Mouse (Mus musculus) left cerebral cortex, adult 2 months (tissue): ENCODE measurements at regions not wholly inside any gene's neighbourhood (a gene's known extent, or its start where the extent isn't known, plus 50 kb on each side); places are given as distances from the start of the nearest gene placed in this dataset.
A peak's percentile ranks its signal among the peaks of the same experiment; 100 is the strongest.

Source experiments
- DNase-seq, 2 experiments: peaks; one replicate each; pipeline ENCODE4 v3.0.0; 2021 to 2022; ENCODE audit warnings: low spot score in 2 of 2, mixed read lengths in 1 of 2; ENCODE audit errors: extremely low spot score in 1 of 2
- H3K27ac ChIP-seq: fragments of 200-600 bp; 2 replicates; pipeline ENCODE4 v1.8.1; 2022
- H3K4me3 ChIP-seq: fragments of 200-600 bp; 2 replicates; pipeline ENCODE4 v1.8.1; 2022
- CTCF ChIP-seq: fragments of 200-600 bp; IDR thresholded peaks from 2 replicates; pipeline ENCODE4 v1.8.1; 2022; ENCODE audit warnings: antibody characterized with exemption, mild to moderate bottlenecking, moderate library complexity
- intact Hi-C: fragments of 180-260 bp; cut with DNase I; formaldehyde crosslinking; loops from one replicate; pipeline ENCODE4 v1.15.1; 2025

DNA sequence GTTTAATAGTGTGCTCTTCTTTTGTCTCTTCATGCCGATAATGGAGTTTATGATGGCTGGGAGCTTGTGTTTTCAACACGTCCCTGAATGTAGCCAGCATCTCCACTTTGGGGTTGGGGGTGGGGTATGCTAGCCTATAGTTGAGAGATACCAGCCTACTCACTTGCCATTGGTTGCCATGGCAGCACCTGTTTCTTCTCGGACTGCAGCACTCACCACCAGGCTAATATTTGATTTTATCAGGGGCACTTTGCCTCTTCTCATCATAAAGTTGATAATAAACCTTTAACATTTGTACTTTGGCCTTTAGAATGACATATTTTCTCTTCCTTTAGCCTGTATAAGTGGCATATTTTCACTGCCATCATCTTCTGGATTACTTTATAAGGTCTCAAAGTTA is 168.9 kb upstream of the Rasgrp1 start:
- TF ChIP-seq CTCF, result no peak

DNA sequence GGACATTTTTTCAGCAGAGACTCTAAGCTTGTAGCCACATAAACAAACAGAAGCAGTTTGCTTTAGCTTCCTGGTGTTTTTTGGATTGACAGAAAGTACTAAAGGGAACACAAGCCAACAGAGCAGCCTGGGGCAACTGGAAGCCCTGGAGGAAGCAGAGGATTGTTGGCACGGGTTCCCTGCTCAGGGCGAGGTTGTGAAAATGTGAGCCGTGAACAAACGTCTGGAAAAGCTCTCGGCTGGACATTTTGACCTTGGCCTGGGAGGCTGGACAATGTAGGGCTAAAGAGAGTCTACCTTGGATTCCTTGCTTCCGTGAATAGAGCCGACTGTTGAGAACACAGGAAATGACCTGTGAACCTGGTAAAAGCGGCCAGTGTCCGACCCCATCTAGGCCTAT is 169.8 kb upstream of the Rasgrp1 start:
- Histone ChIP-seq H3K4me3 (no peak overlapping the region), H3K27ac (no peak overlapping the region)
- TF ChIP-seq CTCF, result no peak
- intact Hi-C loops, result no loop called here
- DNase-seq, result no peak

More for the DNA sequence above, 168.9 kb upstream of the Rasgrp1 start:
- Histone ChIP-seq H3K27ac (no peak overlapping the region), H3K4me3 (no peak overlapping the region)
- intact Hi-C loops, result no loop called here
- DNase-seq, result no peak

DNA sequence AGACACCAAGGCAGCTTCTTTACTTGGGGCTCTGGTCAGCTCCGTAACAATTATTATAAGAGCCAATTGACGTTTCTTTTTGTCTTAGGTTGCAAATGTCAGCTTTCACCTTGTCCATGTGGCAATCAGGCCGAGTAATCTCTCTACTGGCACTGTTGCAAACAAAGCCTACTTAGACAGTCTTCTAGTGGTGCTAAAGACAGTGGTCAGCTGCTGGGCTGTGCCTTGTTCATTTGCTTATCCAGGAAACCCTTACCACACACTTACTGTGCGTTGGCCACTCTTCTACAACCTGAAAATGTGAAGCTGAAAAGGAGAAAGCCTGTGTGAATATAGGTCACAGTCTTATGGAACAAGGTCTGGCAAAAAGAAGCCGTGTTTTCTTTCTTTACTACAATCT is 181.6 kb upstream of the Rasgrp1 start:
- Histone ChIP-seq H3K27ac (no peak overlapping the region), H3K4me3 (no peak overlapping the region)
- intact Hi-C loops, result no loop called here
- DNase-seq, result no peak
- no peak for TF ChIP-seq CTCF

DNA sequence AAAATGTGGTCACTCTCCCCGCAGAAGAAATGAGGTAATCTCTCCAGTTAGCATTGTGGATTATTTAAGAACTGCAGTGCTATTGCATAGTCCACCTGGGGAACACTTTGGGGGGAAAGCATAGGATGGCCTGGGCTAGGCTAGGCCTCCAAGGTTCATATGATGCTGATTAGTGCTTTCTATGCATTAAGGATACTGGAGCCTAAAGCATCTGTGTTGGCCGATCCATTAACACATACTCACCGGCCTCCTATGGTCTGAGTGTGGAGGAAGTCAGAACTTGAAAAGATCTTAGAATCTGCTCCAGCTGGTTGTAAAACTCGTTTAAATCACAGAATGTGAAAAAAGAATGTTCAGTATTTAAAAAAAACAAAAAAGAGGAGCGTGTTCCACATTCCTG is 196.1 kb upstream of the Rasgrp1 start:
- TF ChIP-seq CTCF, result no peak
- no peak for DNase-seq
- Histone ChIP-seq H3K27ac (no peak overlapping the region), H3K4me3 (no peak overlapping the region)
- intact Hi-C loops, result no loop called here

DNA sequence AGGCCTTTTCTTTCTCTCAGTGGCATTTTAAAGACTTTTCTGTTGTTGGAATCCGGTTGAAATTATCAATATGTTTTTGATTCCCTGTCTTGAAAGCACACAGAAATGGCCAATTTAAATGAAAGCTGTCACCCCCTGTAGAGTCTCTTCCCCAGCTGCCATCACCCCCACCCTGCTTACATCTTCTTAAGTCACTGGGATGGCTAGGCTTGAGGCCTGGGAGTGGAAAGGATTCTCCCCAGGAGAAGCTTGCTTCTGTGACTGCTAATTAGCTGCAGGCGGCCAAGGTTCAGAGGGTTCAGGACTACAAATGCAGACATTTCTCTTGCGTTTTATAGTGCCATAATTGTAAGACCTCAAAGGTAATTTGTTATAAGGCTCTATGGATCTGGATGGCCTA is 196.5 kb upstream of the Rasgrp1 start:
- no peak for DNase-seq
- TF ChIP-seq CTCF, result no peak
- Histone ChIP-seq H3K27ac (no peak overlapping the region), H3K4me3 (no peak overlapping the region)
- intact Hi-C loops, result no loop called here

DNA sequence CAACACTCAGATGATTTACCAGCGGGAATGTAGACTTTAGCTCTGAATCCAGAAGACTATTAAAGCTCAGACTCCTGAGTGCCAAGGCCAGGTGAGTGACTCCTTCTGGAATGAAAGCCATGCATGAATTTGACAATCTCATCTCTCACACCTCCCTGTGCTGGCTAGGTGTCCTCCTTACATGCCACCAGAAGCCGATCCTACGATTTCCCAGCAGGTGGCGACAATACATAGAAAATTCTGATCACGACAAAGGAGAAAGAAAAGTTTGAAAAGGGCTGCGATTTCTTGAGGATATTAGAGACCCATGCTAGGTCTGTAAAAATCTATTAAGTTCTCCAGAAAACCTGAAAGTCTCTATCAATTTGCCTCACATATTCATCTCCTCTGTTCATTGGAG is 198.7 kb upstream of the Rasgrp1 start:
- peak; percentile 70 to 74 for DNase-seq
- intact Hi-C loops, result loop anchor here (1.0 to 5.0 kb wide), 3 partner anchors 570 to 705 kb away; partner anchors contain the start of gene Thbs1

DNA sequence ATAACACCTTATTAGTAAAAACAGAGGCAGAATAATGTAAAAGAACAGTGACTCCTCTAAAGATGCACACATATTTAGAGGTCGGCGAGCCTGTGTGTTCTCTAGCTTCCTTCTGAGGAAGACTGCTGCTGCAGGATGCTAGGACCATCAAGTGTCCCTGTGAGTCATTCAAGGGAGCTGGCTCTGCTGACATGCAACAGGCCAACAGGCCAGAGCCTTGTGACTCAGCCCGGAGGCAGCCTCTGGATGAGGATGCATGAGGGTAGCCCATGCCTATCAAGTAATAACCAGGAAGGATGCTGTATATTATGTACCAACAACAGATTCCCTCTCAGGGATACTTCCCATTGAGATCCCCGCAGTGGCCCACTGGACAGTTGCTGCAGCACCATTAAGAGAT is 199.5 kb upstream of the Rasgrp1 start:
- intact Hi-C loops, result loop anchor here (5.0 kb wide), 1 partner anchor 660 kb away; no protein-coding TSS in a partner anchor
- Histone ChIP-seq H3K4me3 (no peak overlapping the region), H3K27ac (no peak overlapping the region)
- DNase-seq, result no peak
- no peak for TF ChIP-seq CTCF

More for the DNA sequence above, 198.7 kb upstream of the Rasgrp1 start:
- Histone ChIP-seq H3K4me3 (no peak overlapping the region), H3K27ac (no peak overlapping the region)
- peak; percentile 77 for TF ChIP-seq CTCF

DNA sequence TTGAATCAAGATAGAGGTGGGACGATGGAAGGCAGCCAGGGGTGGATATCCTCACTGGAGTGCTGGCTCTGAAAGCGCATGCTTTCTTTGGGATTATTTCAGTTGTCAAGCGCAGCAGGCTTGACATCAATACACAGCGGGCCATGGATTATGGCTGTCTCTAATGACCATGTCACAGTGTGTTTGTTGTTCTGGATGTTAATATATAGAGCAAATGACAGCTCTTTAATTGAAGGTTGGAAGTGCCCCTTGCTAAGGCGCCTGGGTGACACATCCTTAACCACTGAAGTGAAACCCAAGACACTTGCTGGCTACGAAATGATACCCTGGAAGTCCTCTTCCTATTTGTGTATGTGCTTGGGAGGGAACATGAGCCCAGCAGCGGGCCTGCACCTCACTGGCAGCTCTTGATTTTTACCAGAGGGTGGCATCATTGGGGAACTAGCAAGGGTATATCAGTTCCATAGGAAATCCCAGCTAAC is 200.5 kb upstream of the Rasgrp1 start:
- intact Hi-C loops, result loop anchor here (5.0 kb wide), 1 partner anchor 659 kb away; no protein-coding TSS in a partner anchor
- TF ChIP-seq CTCF, result peak; percentile 2
- no peak overlapping the region for H3K27ac ChIP-seq
- no peak for DNase-seq
- no peak overlapping the region for H3K4me3 ChIP-seq

DNA sequence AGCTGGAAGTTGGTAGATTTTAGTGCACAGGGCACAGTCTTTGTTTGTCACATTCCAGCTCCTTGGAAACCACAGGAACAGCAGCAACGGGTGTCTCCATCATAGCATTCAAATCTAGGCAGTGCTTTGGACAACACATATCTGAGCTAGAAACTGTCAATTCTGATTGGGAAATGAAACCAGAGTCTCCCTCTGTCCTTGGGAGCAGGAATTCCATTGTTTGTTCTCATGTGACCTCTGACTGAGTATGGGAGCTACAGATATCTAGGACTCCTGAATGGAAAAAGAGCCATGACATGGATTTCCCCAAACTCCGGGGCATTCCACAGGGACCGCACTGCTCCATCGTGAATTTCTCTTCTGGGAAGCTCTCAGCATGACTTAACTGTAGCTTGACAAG is 205.5 kb upstream of the Rasgrp1 start:
- TF ChIP-seq CTCF, result no peak

DNA sequence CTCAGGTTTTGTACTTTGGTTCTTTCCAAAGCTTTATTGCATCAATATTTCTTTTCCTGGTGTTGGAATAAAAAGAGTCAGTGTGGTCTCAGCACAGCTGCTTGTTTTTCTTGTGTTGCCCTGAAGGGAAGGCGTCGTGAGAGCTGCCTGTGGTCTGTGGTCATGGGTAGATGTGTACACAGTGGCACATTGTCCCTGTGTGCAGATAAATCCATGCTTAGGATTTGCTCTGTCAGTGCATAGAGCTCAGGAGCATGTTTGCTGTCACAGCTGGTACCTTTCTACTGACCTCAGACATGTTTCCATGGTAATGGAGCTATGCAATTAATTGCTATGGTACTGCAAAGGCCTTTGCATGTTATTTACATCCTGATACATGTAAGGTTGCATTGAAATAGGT is 213.5 kb upstream of the Rasgrp1 start:
- no peak for TF ChIP-seq CTCF
- intact Hi-C loops, result no loop called here
- H3K27ac ChIP-seq, result no peak overlapping the region
- H3K4me3 ChIP-seq, result no peak overlapping the region
- no peak for DNase-seq

More for the DNA sequence above, 205.5 kb upstream of the Rasgrp1 start:
- DNase-seq, result no peak
- H3K4me3 ChIP-seq, result no peak overlapping the region
- intact Hi-C loops, result no loop called here
- H3K27ac ChIP-seq, result no peak overlapping the region

DNA sequence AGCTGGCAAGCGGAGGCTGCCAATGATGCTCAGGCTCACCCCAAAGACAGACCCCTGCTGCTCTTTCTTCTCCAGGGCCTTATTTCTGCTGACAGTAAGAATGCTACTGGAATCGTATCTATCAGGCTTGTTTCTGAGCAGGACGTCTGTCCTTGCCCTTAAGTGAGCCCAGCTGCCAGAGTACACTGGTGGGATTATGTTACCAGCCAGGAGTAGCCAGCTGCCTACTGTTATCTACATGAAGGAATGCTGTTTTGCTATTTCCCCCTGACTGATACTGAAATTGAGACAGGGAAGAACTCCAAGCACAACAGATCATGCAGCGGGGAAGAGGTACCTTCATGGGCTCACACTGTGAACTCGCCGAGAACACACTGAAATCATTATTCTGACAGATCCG is 228.2 kb upstream of the Rasgrp1 start:
- Histone ChIP-seq H3K27ac (no peak overlapping the region), H3K4me3 (no peak overlapping the region)
- TF ChIP-seq CTCF, result no peak
- intact Hi-C loops, result no loop called here
- no peak for DNase-seq

DNA sequence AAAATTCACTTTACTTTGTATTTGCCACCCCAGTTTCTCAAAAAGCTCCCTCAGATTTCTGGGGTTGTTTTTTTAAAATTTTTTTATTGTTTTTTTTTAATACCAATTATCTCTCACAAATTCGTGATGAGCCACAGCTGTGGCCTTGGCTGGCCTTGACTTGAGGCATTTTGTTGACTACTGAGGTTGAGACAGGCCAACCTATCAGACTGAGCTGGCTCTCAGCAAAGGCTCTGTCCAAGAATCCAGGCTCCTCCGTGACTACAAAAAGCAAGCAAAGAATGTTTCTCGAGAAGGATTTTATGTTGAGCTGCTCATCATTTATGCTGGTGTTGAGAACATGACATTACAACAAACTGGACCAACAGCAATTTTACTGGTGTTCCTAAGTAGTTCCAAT is 244.6 kb upstream of the Rasgrp1 start:
- DNase-seq, result no peak
- no peak for TF ChIP-seq CTCF
- Histone ChIP-seq H3K4me3 (no peak overlapping the region), H3K27ac (no peak overlapping the region)
- intact Hi-C loops, result no loop called here

DNA sequence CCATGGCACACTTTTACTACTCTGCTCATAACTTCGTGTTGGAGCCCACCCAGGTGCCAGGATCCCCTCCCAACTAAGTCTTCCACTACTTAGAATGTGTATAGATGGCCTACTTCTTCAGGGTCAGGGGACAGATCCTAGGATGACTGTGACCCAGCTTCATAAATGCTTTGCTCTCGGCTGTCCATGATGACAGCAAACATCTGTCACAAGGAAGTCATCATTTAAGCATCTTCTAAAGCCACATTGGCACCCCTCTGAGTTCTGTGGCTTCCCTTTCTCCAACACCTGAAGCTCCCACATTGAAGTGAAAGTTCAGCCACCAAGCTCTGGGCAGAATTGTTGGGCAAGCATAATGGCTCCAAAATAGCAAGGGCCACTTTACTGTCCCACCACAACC is 252.2 kb upstream of the Rasgrp1 start:
- no peak for TF ChIP-seq CTCF
- Histone ChIP-seq H3K4me3 (no peak overlapping the region), H3K27ac (no peak overlapping the region)
- DNase-seq, result no peak
- intact Hi-C loops, result no loop called here
